Mouse (Mus musculus) neural tube, embryonic 12.5 days (tissue): ENCODE measurements at regions not wholly inside any gene's neighbourhood (a gene's known extent, or its start where the extent isn't known, plus 50 kb on each side); places are given as distances from the start of the nearest gene placed in this dataset.

Experiments used
- ATAC-seq: fragments of 200-750 bp; cut with Nextera tagmentation; 2 replicates; pipeline ENCODE4 v1.8.0; 2017; ENCODE audit warnings: low read depth, mild to moderate bottlenecking, moderate TSS enrichment, moderate library complexity; ENCODE audit not compliant: low FRiP score
- H3K27ac ChIP-seq: fragments of 300-500 bp; sonication (generic); 2 replicates; pipeline ENCODE4 v1.5.1; 2016
- H3K27me3 ChIP-seq: fragments of 300-500 bp; sonication (generic); replicated peaks from 2 replicates; pipeline ENCODE4 v1.6.1; 2016; ENCODE audit warnings: mild to moderate bottlenecking
- H3K36me3 ChIP-seq: fragments of 300-500 bp; sonication (generic); 2 replicates; pipeline ENCODE4 v1.6.1; 2016; ENCODE audit warnings: mild to moderate bottlenecking
- H3K4me1 ChIP-seq: fragments of 300-500 bp; sonication (generic); 2 replicates; pipeline ENCODE4 v1.6.1; 2016
- H3K4me2 ChIP-seq: fragments of 300-500 bp; sonication (generic); replicated peaks from 2 replicates; pipeline ENCODE4 v1.6.1; 2016; ENCODE audit warnings: mild to moderate bottlenecking
- H3K4me3 ChIP-seq: fragments of 300-500 bp; sonication (generic); 2 replicates; pipeline ENCODE4 v1.5.1; 2016
- H3K9ac ChIP-seq: fragments of 300-500 bp; sonication (generic); 2 replicates; pipeline ENCODE4 v1.6.1; 2016; ENCODE audit warnings: mild to moderate bottlenecking
- H3K9me3 ChIP-seq: fragments of 300-500 bp; sonication (generic); 2 replicates; pipeline ENCODE4 v1.6.1; 2016; ENCODE audit warnings: mild to moderate bottlenecking
- WGBS: fragments of 180-500 bp; shearing (Covaris S2); methylation state at CpG from one replicate; pipeline ENCODE4 v1.1.7; 2016; 5-methylcytosine and 5-hydroxymethylcytosine counted together

DNA sequence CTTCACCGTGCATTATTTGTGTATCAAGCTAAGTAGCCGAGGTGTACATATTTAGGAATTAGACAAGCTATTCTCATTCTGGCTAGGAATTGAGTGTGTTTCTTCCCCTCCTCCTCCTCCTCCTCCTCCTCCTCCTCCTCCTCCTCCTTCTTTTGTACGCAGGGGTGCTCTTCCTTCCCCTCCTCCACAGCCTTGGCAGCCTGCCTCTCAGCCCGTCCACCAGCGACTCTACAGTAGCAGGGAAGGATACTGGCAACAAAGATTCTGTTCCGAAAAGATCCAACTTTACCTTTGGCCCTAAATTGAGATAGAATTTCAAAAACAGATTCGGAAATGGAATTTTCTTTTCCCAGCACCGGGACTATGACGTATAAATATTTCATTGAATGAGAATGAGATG is 253.0 kb downstream of the Nup35 start:
- H3K9ac ChIP-seq = no peak overlapping the region
- 82% methylated on average over 8 of the region's 9 CpGs for WGBS
- H3K27me3 ChIP-seq = no peaks in the 10 kb centered on the region
- no peak overlapping the region for H3K4me2 ChIP-seq
- no peaks in the 10 kb centered on the region for H3K9me3 ChIP-seq
- no peak overlapping the region for H3K27ac ChIP-seq
- no peaks in the 10 kb centered on the region for H3K36me3 ChIP-seq
- no peak for ATAC-seq
- H3K4me3 ChIP-seq = no peak overlapping the region
- H3K4me1 ChIP-seq = no peaks in the 10 kb centered on the region

DNA sequence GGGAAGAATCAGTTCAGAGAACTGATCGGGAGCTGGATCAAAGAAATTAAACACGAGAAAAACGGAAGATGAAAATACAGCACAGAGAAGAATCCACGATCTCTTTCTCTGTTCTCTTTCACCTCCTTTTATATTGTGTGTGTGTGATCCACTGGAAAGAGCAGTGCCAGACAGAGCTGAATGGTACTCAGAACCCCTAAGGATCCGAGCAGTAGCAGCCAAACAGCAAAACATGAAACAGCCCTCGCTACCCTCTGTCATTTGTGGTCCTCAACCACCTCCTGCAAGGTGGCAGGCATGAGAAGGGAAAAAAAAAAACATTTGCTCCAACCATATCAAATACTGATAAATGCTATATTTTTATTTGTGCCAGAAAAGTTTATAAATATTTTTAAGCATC is 253.4 kb downstream of the Nup35 start:
- no peaks in the 10 kb centered on the region for H3K9me3 ChIP-seq
- H3K36me3 ChIP-seq = no peaks in the 10 kb centered on the region
- no peak overlapping the region for H3K9ac ChIP-seq
- H3K4me3 ChIP-seq = no peak overlapping the region
- no peaks in the 10 kb centered on the region for H3K27me3 ChIP-seq
- no peak overlapping the region for H3K27ac ChIP-seq
- no peak for ATAC-seq
- no peaks in the 10 kb centered on the region for H3K4me1 ChIP-seq
- no peak overlapping the region for H3K4me2 ChIP-seq
- 88% methylated on average over 6 of the region's 6 CpGs for WGBS

DNA sequence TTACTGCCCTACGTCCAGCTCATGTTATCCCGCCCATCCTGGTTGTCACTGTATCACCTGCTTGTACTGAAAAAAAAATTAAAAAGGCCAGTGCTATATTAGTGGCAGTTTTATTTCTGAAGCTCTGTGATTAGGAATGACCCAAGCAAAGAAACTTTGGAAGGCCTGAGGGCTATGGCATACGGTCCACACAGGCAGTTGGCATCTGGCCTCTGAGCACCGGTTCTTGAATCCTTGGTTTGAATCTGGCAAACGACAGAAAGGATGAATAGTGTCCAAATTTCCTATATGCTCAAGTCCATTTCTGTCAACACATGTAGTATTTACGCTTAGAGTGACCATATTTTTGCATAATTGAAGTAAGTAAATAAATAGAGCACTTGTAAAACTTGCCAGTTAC is 254.3 kb downstream of the Nup35 start:
- Histone ChIP-seq H3K27ac (no peak overlapping the region), H3K36me3 (no peaks in the 10 kb centered on the region), H3K4me2 (no peak overlapping the region), H3K9me3 (no peaks in the 10 kb centered on the region), H3K9ac (no peak overlapping the region), H3K4me3 (no peak overlapping the region), H3K4me1 (no peaks in the 10 kb centered on the region), H3K27me3 (no peaks in the 10 kb centered on the region)
- ATAC-seq = no peak
- WGBS = 90% methylated on average over 6 of the region's 6 CpGs

DNA sequence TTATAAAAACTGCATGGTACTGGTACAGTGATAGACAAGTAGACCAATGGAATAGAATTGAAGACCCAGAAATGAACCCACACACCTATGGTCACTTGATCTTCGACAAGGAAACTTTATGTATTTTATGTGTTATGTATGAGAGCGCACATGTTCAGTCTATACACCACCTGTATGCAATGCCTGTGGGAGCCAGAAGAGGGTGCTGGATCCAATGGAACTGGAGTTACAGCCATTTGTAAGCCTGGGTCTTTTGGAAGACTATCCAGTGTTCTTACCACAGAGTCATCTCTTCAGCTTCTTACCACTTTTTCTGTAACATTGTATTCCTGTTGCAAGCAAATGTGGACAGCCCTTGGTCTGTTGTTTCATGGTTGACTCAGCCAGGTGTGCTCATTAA is 261.4 kb downstream of the Nup35 start:
- H3K27ac ChIP-seq = no peak overlapping the region
- no peaks in the 10 kb centered on the region for H3K27me3 ChIP-seq
- ATAC-seq = no peak
- H3K9ac ChIP-seq = no peak overlapping the region
- H3K4me3 ChIP-seq = no peak overlapping the region
- no peaks in the 10 kb centered on the region for H3K9me3 ChIP-seq
- no peak overlapping the region for H3K4me2 ChIP-seq
- no peaks in the 10 kb centered on the region for H3K36me3 ChIP-seq
- H3K4me1 ChIP-seq = no peaks in the 10 kb centered on the region
- WGBS = 95% methylated on average over 2 of the region's 2 CpGs

DNA sequence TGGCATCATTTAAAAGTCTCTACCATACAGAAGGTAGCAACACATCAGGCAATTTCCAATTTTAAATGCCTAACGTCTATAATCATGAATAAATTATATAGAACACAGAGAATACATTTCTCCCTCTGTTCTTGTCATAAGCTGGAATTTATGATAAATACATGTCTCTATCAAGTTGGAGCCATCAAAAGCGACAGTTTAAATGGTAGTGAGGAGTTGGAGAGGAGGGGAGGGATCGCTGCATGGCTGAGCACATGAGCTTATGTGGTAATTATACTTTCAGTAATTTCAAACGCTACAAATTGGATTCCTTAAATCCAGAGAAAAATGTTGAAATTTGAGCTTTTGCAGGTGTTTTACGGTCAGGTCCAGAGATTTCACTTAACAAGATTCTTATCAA is 267.2 kb downstream of the Nup35 start:
- H3K27me3 ChIP-seq = no peaks in the 10 kb centered on the region
- H3K4me2 ChIP-seq = no peak overlapping the region
- 88% methylated on average over 5 of the region's 5 CpGs for WGBS
- no peaks in the 10 kb centered on the region for H3K9me3 ChIP-seq
- H3K36me3 ChIP-seq = no peaks in the 10 kb centered on the region
- H3K4me1 ChIP-seq = no peaks in the 10 kb centered on the region
- H3K27ac ChIP-seq = no peak overlapping the region
- no peak overlapping the region for H3K4me3 ChIP-seq
- H3K9ac ChIP-seq = no peak overlapping the region
- no peak for ATAC-seq

DNA sequence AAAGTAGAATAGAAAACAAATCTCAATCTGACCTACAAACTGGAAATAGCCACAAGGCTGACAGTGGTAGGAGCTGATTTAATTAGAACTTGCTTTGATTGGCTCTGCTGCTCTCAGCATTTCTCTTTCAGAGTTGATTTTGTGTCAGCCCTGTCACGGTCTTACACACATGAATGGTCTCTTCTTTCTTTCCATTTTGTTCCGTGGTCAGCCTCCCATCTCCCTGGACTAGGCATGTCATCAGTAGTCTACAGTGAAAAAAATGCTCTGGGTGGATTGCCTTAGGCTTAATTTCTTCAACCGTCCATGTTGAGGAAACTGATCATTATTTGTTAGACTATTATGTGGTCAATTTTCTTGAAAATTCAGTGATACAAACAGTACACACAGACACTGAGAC is 285.0 kb downstream of the Nup35 start:
- no peak for ATAC-seq
- no peak overlapping the region for H3K4me3 ChIP-seq
- H3K36me3 ChIP-seq = no peaks in the 10 kb centered on the region
- H3K9ac ChIP-seq = no peak overlapping the region
- H3K9me3 ChIP-seq = no peaks in the 10 kb centered on the region
- no peaks in the 10 kb centered on the region for H3K27me3 ChIP-seq
- no peaks in the 10 kb centered on the region for H3K4me1 ChIP-seq
- H3K4me2 ChIP-seq = no peak overlapping the region
- WGBS = 51% methylated on average over 3 of the region's 3 CpGs
- H3K27ac ChIP-seq = no peak overlapping the region

DNA sequence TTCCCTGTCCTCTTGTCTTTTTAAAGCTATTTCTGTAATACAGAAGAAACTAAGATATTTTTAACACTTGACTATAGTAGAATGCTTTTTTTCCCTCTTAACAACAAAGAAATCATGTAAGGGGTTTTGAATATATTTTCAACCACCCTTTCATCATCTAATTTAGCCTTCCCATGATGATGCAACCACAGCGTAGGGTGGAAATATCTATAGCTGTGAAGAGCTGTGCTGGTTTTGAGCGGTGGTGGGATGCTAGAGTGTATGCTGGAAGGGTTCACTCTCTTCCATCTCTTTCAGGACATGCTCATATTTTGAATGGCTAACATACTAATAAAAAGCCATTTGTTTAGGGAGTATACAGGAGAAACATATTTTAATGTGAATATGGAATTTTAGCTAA is 296.4 kb downstream of the Nup35 start:
- no peak for ATAC-seq
- Histone ChIP-seq H3K27ac (no peak overlapping the region), H3K27me3 (no peaks in the 10 kb centered on the region), H3K36me3 (no peaks in the 10 kb centered on the region), H3K9me3 (no peaks in the 10 kb centered on the region), H3K4me3 (no peak overlapping the region), H3K9ac (no peak overlapping the region), H3K4me2 (no peak overlapping the region), H3K4me1 (no peaks in the 10 kb centered on the region)
- WGBS = 93% methylated on average over 2 of the region's 2 CpGs

DNA sequence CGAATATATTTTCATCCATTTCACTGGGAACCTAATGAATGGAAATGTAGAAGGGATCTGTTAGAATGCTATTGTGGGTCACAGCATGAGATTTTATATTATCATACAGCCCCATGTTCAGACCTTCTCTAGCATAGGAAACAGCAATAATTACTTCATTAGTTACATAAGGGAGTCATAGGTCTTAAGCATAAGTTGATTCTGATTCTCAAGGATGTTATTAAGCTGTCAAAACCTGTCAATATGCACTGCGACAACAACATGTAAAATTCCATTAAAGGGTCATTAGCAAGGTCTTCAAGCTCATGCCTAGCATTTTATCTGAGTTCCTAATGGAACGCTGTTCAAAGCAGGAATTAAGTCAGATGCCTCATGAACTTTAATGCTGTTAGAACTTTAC is 328.5 kb downstream of the Nup35 start:
- WGBS = 85% methylated on average over 3 of the region's 3 CpGs
- no peak for ATAC-seq
- Histone ChIP-seq H3K9me3 (no peaks in the 10 kb centered on the region), H3K9ac (no peak overlapping the region), H3K4me3 (no peak overlapping the region), H3K4me1 (no peaks in the 10 kb centered on the region), H3K27ac (no peak overlapping the region), H3K27me3 (no peaks in the 10 kb centered on the region), H3K4me2 (no peak overlapping the region), H3K36me3 (no peaks in the 10 kb centered on the region)

DNA sequence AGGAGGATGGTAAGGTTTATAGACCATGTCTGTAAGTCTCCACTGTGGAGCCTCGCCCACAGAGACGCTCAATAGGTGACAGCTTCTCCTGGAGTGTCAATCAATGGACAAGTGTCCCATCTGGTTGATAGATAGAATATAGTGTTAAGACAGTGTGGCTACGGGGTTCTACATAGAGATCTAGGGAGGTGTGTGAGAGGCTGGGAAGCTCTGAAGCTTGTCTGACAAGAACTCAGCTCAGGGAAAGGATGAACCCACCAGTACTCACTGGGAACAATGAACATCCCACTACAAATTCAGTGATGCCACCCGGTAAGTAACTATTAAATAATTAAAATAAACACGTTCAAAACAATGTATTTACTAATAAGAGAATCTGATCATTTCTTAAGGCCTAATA is 349.7 kb downstream of the Nup35 start:
- Histone ChIP-seq H3K27me3 (no peaks in the 10 kb centered on the region), H3K27ac (no peak overlapping the region), H3K4me1 (no peaks in the 10 kb centered on the region), H3K4me3 (no peak overlapping the region), H3K4me2 (no peak overlapping the region), H3K9me3 (no peaks in the 10 kb centered on the region), H3K36me3 (no peaks in the 10 kb centered on the region), H3K9ac (no peak overlapping the region)
- 90% methylated on average over 5 of the region's 5 CpGs for WGBS
- no peak for ATAC-seq

DNA sequence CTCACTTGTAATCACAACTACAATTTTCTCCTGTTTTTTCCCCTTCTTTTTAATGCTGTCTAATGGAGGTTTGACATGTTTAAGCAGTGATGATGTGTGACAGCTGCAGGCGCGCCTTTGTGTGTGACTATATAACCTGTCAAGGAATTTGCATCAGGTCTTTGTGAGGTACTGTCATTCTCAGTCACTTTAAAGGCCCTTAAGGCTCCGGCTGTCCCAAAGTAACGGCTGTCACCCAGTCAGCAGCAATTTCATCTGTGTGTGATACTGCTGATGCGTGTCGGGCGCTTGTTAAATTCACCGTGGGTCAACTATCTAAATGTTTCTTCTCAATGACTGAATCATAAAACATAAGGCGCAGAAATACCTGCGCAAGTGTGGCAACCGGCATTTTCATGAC is 350.2 kb downstream of the Nup35 start:
- H3K27me3 ChIP-seq = no peaks in the 10 kb centered on the region
- H3K9me3 ChIP-seq = no peaks in the 10 kb centered on the region
- ATAC-seq = no peak
- no peak overlapping the region for H3K9ac ChIP-seq
- H3K36me3 ChIP-seq = no peaks in the 10 kb centered on the region
- H3K4me3 ChIP-seq = no peak overlapping the region
- H3K4me1 ChIP-seq = no peaks in the 10 kb centered on the region
- no peak overlapping the region for H3K27ac ChIP-seq
- 80% methylated on average over 11 of the region's 11 CpGs for WGBS
- no peak overlapping the region for H3K4me2 ChIP-seq

DNA sequence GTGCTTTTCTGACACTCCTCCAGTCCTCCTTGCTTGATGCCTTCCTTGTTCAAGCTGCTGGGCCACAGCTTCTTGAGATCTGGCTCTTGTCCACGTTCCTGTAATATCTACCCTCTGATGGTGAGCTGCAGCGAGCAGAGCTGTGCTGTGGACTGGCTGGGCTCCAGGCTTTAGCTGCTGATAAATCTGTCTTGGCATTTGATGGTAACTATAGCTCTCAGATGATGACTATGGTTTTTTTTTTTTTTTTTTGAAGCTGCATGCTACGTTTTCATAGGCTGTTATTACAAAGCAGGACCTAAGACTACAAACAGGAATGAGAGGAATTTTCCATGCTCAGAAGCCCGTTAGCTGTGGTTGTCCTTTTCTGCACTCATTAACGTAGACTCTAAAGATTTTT is 352.3 kb downstream of the Nup35 start:
- no peaks in the 10 kb centered on the region for H3K36me3 ChIP-seq
- no peaks in the 10 kb centered on the region for H3K9me3 ChIP-seq
- 83% methylated on average over 5 of the region's 5 CpGs for WGBS
- no peak for ATAC-seq
- no peak overlapping the region for H3K9ac ChIP-seq
- H3K27me3 ChIP-seq = no peaks in the 10 kb centered on the region
- no peaks in the 10 kb centered on the region for H3K4me1 ChIP-seq
- H3K27ac ChIP-seq = no peak overlapping the region
- no peak overlapping the region for H3K4me3 ChIP-seq
- H3K4me2 ChIP-seq = no peak overlapping the region

DNA sequence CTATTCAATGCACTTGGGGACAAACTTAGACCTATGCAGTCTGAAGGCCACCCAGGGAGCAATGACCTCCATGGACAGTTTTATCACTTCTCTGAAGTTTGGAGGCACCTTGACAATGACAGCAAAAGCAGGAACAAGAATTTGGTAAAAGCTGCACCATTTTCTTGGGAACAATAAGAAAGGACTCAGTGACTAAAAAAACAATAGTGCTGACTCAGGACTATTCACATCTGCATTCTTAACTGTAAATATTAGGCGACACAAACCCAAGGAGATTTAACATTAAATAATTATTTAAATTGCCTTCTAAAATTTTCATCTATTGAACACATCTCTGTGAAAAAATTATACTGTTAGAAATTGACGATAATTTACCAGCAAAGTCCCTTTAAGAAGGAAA is 356.2 kb downstream of the Nup35 start:
- no peaks in the 10 kb centered on the region for H3K27me3 ChIP-seq
- H3K36me3 ChIP-seq = no peaks in the 10 kb centered on the region
- H3K9me3 ChIP-seq = no peaks in the 10 kb centered on the region
- no peaks in the 10 kb centered on the region for H3K4me1 ChIP-seq
- no peak overlapping the region for H3K9ac ChIP-seq
- no peak overlapping the region for H3K27ac ChIP-seq
- no peak overlapping the region for H3K4me2 ChIP-seq
- H3K4me3 ChIP-seq = no peak overlapping the region
- 89% methylated on average over 2 of the region's 2 CpGs for WGBS
- no peak for ATAC-seq

DNA sequence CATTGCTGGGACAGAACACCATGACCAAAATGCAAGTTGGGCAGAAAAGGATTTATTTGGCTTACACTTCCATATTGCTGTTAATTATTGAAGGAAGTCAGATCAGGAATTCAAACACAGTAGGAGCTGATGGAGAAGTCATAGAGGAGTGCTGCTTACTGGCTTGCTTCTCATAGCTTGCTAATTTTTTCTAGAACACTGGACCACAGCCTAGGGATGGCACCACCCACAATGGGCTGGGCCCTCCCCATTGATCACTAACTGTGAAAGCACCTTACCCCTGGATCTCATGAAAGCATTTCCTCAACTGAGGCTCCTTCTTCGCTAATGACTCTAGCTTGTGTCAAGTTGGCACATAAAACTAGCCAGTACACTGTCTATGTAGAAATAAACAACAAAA is 381.3 kb downstream of the Nup35 start:
- no peaks in the 10 kb centered on the region for H3K36me3 ChIP-seq
- H3K27ac ChIP-seq = no peak overlapping the region
- H3K4me2 ChIP-seq = no peak overlapping the region
- no peak overlapping the region for H3K9ac ChIP-seq
- no peaks in the 10 kb centered on the region for H3K9me3 ChIP-seq
- 88% methylated on average over 1 of the region's 1 CpGs for WGBS
- H3K27me3 ChIP-seq = no peaks in the 10 kb centered on the region
- H3K4me1 ChIP-seq = no peaks in the 10 kb centered on the region
- ATAC-seq = no peak
- H3K4me3 ChIP-seq = no peak overlapping the region

DNA sequence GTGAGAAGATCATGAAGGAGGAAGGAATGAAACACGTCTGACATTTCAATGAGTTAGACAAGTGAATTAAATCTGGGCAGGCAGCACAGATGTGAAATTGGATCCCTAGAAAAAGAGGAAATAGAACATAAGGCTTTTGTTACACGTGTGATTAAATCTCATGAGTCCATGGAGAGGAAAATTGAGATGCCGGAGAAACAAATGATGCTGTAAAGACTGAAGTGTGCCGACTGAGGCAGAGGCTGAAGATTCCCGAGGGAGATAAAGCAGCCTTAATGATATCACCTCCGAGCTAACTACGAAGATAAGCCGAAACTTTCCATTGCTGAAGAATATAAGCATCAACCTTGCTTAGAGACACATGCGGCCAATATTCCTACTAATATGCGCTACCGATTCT is 390.0 kb downstream of the Nup35 start:
- no peak overlapping the region for H3K9ac ChIP-seq
- 86% methylated on average over 11 of the region's 11 CpGs for WGBS
- H3K4me1 ChIP-seq = no peaks in the 10 kb centered on the region
- no peaks in the 10 kb centered on the region for H3K9me3 ChIP-seq
- no peaks in the 10 kb centered on the region for H3K27me3 ChIP-seq
- H3K36me3 ChIP-seq = no peaks in the 10 kb centered on the region
- no peak overlapping the region for H3K27ac ChIP-seq
- no peak overlapping the region for H3K4me2 ChIP-seq
- no peak overlapping the region for H3K4me3 ChIP-seq
- ATAC-seq = no peak
